Mouse (Mus musculus): ENCODE results near the gene Arhgef26. TPM values are rescaled to one million over a fixed set of nuclear protein-coding genes. Genes with fewer than 3 reads are reported as not detected.

The Arhgef26 gene
- polyA plus RNA-seq, 1 experiment = 0.57 TPM

DNA sequence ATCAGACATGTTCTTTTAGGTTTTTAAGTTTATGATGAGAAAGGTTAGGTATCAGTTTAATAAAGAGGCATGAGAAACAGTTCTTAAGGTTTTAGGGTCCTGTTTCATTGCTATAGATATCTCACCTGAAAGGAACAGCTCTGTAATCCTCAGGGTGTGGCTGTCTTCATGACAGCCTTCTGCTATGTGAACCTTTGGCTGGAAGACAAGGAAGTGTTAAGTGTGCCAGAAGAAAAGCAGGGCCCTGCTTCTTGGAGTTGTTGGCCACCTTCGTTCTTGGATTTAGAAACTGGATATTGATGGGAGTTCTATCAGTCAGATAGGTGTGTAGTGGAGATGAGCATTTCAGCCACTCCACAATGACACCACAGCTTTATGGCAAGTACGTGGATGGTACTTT, 38.6 kb downstream of the Arhgef26 start:
- DNase-seq = no peak
- WGBS = 94% methylated on average over 2 of the region's 2 CpGs
- TF ChIP-seq CTCF (IDR thresholded peaks at IDR 0.05; ENCODE audit: borderline replicate concordance, control insufficient read depth, extremely low read depth, insufficient read depth, low read length, poor library complexity) = no peak
- TF ChIP-seq POLR2A (IDR thresholded peaks at IDR 0.05; ENCODE audit: control insufficient read depth, extremely low read depth, insufficient read depth, low read length, poor library complexity) = no peak
- Histone ChIP-seq H3K4me1 (replicated peaks; ENCODE audit: control insufficient read depth, insufficient read depth, low read length) (no peaks in the 10 kb centered on the region), H3K4me3 (ENCODE audit: control insufficient read depth, insufficient read depth, low read length) (no peak overlapping the region), H3K27me3 (ENCODE audit: control insufficient read depth, insufficient read depth, low read length) (no peaks in the 10 kb centered on the region), H3K36me3 (ENCODE audit: control insufficient read depth, insufficient read depth, low read length) (no peaks in the 10 kb centered on the region), H3K27ac (ENCODE audit: control insufficient read depth, insufficient read depth, low read length) (no peak overlapping the region)

DNA sequence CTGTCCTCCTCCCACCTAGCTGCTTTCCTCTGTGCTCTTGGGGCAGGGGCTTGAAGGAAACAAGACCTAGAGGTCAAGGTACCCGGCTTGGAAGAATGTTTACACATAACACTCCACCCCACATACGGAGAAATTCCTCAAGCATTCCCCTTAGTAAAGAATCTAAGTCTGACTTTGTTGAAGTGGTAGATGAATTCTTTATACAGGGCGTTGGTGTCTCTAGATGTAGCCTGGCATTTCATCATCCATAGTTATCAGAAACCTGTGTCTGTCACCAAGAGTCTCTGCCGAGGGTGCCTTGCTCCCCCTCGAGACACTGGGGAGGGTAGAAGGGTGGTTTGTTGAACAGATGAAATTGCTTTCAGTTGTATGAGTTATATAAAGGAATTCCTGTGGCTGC, 41.8 kb downstream of the Arhgef26 start:
- no peaks in the 10 kb centered on the region for H3K36me3 ChIP-seq (ENCODE audit: control insufficient read depth, insufficient read depth, low read length)
- 88% methylated on average over 5 of the region's 5 CpGs for WGBS
- H3K27ac ChIP-seq (ENCODE audit: control insufficient read depth, insufficient read depth, low read length) = no peak overlapping the region
- H3K27me3 ChIP-seq (ENCODE audit: control insufficient read depth, insufficient read depth, low read length) = no peaks in the 10 kb centered on the region
- DNase-seq = no peak
- TF ChIP-seq CTCF (IDR thresholded peaks at IDR 0.05; ENCODE audit: borderline replicate concordance, control insufficient read depth, extremely low read depth, insufficient read depth, low read length, poor library complexity) = no peak
- no peak for TF ChIP-seq POLR2A (IDR thresholded peaks at IDR 0.05; ENCODE audit: control insufficient read depth, extremely low read depth, insufficient read depth, low read length, poor library complexity)
- no peaks in the 10 kb centered on the region for H3K4me1 ChIP-seq (replicated peaks; ENCODE audit: control insufficient read depth, insufficient read depth, low read length)
- H3K4me3 ChIP-seq (ENCODE audit: control insufficient read depth, insufficient read depth, low read length) = no peak overlapping the region

DNA sequence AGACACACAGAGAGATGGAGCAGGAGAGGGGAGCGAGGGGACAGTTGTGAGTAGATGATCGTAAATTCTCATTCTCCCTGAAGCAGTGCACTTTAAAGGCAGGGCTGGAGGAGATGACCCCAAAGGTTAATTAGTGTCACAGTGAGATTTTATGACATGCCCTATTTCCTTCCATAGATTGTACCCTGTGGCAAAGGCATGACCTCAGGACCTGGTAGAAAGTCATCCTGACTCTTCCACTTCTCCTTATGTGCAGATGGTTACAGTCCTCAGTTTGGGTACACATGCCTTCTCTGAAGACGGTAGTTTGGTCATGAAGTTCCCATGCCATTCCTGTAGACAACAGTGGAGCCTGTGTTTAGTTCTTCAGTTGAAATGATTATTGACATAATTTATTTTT, 42.3 kb downstream of the Arhgef26 start:
- WGBS = 92% methylated on average over 3 of the region's 3 CpGs
- H3K27ac ChIP-seq (ENCODE audit: control insufficient read depth, insufficient read depth, low read length) = no peak overlapping the region

DNA sequence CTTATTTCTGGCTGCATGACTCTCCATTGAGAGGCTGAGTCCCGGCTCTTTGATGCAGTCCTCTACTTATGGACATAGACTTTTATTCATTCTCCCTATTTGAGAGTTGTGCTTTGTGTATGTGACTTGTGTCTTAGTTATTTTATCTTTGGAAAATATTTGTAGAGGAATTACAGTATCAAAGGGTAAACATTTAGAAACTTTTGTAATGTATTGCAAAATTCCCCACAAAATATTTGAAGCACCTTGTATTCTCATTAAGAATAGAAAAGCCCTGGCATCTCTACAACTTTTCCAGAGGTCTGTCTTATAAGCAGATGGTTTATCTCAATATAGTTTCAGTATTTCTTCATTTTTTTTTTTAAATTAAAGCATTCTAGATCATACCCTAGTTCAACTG, 44.7 kb downstream of the Arhgef26 start:
- 89% methylated on average over 1 of the region's 1 CpGs for WGBS
- no peak for DNase-seq
- H3K4me1 ChIP-seq (replicated peaks; ENCODE audit: control insufficient read depth, insufficient read depth, low read length) = no peaks in the 10 kb centered on the region
- H3K4me3 ChIP-seq (ENCODE audit: control insufficient read depth, insufficient read depth, low read length) = no peak overlapping the region
- TF ChIP-seq POLR2A (IDR thresholded peaks at IDR 0.05; ENCODE audit: control insufficient read depth, extremely low read depth, insufficient read depth, low read length, poor library complexity) (no peak), CTCF (IDR thresholded peaks at IDR 0.05; ENCODE audit: borderline replicate concordance, control insufficient read depth, extremely low read depth, insufficient read depth, low read length, poor library complexity) (no peak)
- H3K27ac ChIP-seq (ENCODE audit: control insufficient read depth, insufficient read depth, low read length) = no peak overlapping the region
- H3K36me3 ChIP-seq (ENCODE audit: control insufficient read depth, insufficient read depth, low read length) = no peaks in the 10 kb centered on the region
- H3K27me3 ChIP-seq (ENCODE audit: control insufficient read depth, insufficient read depth, low read length) = no peaks in the 10 kb centered on the region

More for the DNA sequence above, 42.3 kb downstream of the Arhgef26 start:
- Histone ChIP-seq H3K27me3 (ENCODE audit: control insufficient read depth, insufficient read depth, low read length) (no peaks in the 10 kb centered on the region), H3K4me1 (replicated peaks; ENCODE audit: control insufficient read depth, insufficient read depth, low read length) (no peaks in the 10 kb centered on the region), H3K4me3 (ENCODE audit: control insufficient read depth, insufficient read depth, low read length) (no peak overlapping the region), H3K36me3 (ENCODE audit: control insufficient read depth, insufficient read depth, low read length) (no peaks in the 10 kb centered on the region)
- TF ChIP-seq POLR2A (IDR thresholded peaks at IDR 0.05; ENCODE audit: control insufficient read depth, extremely low read depth, insufficient read depth, low read length, poor library complexity) (no peak), CTCF (IDR thresholded peaks at IDR 0.05; ENCODE audit: borderline replicate concordance, control insufficient read depth, extremely low read depth, insufficient read depth, low read length, poor library complexity) (no peak)
- DNase-seq = no peak

DNA sequence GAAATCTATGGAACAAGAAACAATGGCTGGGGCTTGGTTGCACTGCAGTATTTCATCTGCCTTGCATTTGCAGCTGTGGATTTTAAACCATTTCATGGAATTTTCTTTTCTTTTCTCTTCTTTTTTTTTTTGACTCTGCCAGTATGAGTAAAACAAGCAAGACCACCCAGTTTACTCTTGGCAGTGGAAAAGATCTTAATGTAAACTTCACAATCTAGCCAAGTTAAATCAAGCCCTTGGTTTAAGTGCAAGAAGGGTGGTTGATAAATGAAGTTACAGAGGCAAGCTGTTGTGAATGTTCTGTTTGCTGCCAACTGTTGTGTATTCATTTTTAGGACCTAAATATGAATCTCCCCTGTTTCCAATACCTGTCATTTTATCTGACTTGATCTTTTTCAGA, 54.5 kb downstream of the Arhgef26 start:
- Histone ChIP-seq H3K27me3 (ENCODE audit: control insufficient read depth, insufficient read depth, low read length) (no peaks in the 10 kb centered on the region), H3K36me3 (ENCODE audit: control insufficient read depth, insufficient read depth, low read length) (no peaks in the 10 kb centered on the region), H3K4me1 (replicated peaks; ENCODE audit: control insufficient read depth, insufficient read depth, low read length) (no peaks in the 10 kb centered on the region), H3K4me3 (ENCODE audit: control insufficient read depth, insufficient read depth, low read length) (no peak overlapping the region), H3K27ac (ENCODE audit: control insufficient read depth, insufficient read depth, low read length) (no peak overlapping the region)
- DNase-seq = no peak
- TF ChIP-seq POLR2A (IDR thresholded peaks at IDR 0.05; ENCODE audit: control insufficient read depth, extremely low read depth, insufficient read depth, low read length, poor library complexity) (no peak), CTCF (IDR thresholded peaks at IDR 0.05; ENCODE audit: borderline replicate concordance, control insufficient read depth, extremely low read depth, insufficient read depth, low read length, poor library complexity) (no peak)

DNA sequence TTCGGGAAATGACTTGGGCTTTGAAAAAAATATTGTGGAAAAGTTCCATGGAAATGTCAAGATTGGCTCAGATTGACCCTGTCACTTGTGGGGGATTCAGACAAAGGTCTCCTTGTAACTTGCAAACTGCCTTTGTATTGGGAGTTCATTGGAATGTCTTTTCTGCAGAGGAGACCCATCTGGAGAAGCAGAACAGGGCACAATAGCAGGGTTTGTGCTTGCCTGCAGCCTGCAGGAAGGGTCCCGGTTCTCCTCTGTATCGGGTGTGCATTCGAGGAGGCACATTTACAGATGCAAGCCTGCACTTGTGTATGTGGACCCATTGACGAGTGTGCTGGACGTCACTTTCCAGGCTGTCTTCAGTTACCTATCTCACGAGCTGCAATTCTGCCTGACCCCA, 56.1 kb downstream of the Arhgef26 start:
- WGBS = 91% methylated on average over 7 of the region's 7 CpGs

DNA sequence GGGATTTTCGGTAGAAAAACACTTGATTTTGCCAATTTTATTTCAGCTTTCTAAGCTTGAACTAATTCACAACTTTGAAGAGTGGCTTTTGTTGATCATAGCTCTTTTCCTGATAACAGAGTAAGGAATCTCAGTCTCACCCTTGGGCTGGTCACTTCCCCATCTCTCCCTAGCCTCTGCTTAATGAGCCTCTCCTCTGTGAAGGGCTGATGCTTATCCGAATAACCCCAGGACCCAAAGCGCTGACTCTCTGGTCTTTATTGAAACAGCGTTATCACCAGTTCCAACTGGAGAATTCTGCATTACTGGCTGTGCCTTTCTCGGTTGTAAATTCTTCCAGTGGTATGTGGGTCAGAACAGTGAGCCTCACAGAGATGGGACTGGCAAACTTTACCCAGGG, 57.2 kb downstream of the Arhgef26 start:
- Histone ChIP-seq H3K27ac (ENCODE audit: control insufficient read depth, insufficient read depth, low read length) (no peak overlapping the region), H3K4me3 (ENCODE audit: control insufficient read depth, insufficient read depth, low read length) (no peak overlapping the region), H3K36me3 (ENCODE audit: control insufficient read depth, insufficient read depth, low read length) (no peaks in the 10 kb centered on the region), H3K27me3 (ENCODE audit: control insufficient read depth, insufficient read depth, low read length) (no peaks in the 10 kb centered on the region), H3K4me1 (replicated peaks; ENCODE audit: control insufficient read depth, insufficient read depth, low read length) (no peaks in the 10 kb centered on the region)
- DNase-seq = no peak
- 87% methylated on average over 5 of the region's 5 CpGs for WGBS
- no peak for TF ChIP-seq CTCF (IDR thresholded peaks at IDR 0.05; ENCODE audit: borderline replicate concordance, control insufficient read depth, extremely low read depth, insufficient read depth, low read length, poor library complexity)
- no peak for TF ChIP-seq POLR2A (IDR thresholded peaks at IDR 0.05; ENCODE audit: control insufficient read depth, extremely low read depth, insufficient read depth, low read length, poor library complexity)

More for the DNA sequence above, 56.1 kb downstream of the Arhgef26 start:
- Histone ChIP-seq H3K27ac (ENCODE audit: control insufficient read depth, insufficient read depth, low read length) (no peak overlapping the region), H3K4me3 (ENCODE audit: control insufficient read depth, insufficient read depth, low read length) (no peak overlapping the region), H3K27me3 (ENCODE audit: control insufficient read depth, insufficient read depth, low read length) (no peaks in the 10 kb centered on the region), H3K4me1 (replicated peaks; ENCODE audit: control insufficient read depth, insufficient read depth, low read length) (no peaks in the 10 kb centered on the region), H3K36me3 (ENCODE audit: control insufficient read depth, insufficient read depth, low read length) (no peaks in the 10 kb centered on the region)
- TF ChIP-seq POLR2A (IDR thresholded peaks at IDR 0.05; ENCODE audit: control insufficient read depth, extremely low read depth, insufficient read depth, low read length, poor library complexity) (no peak), CTCF (IDR thresholded peaks at IDR 0.05; ENCODE audit: borderline replicate concordance, control insufficient read depth, extremely low read depth, insufficient read depth, low read length, poor library complexity) (no peak)
- no peak for DNase-seq
